Mouse (Mus musculus) heart, adult 2 months (tissue): ENCODE data around the gene Mad1l1. TPM values are rescaled to one million over a fixed set of nuclear protein-coding genes. Genes with fewer than 3 reads are reported as not detected.

Source experiments
- DNase-seq, 2 experiments: peaks; one replicate each; pipeline ENCODE4 v3.0.0; 2021
- H3K27ac ChIP-seq: fragments of 200-600 bp; 2 replicates; pipeline ENCODE4 v1.8.1; 2022
- H3K27me3 ChIP-seq: fragments of 200-500 bp; 2 replicates; pipeline ENCODE4 v1.6.1; 2012; ENCODE audit warnings: mild to moderate bottlenecking, low read length, inconsistent platforms, mixed read lengths; ENCODE audit not compliant: control insufficient read depth, insufficient read depth
- H3K36me3 ChIP-seq: fragments of 200-500 bp; 2 replicates; pipeline ENCODE4 v1.6.1; 2012; ENCODE audit warnings: low read length, inconsistent platforms; ENCODE audit not compliant: control insufficient read depth, insufficient read depth
- H3K4me1 ChIP-seq: fragments of 200-500 bp; 2 replicates; pipeline ENCODE4 v1.6.1; 2011; ENCODE audit warnings: low read length; ENCODE audit not compliant: control insufficient read depth, insufficient read depth
- H3K4me3 ChIP-seq: fragments of 200-600 bp; 2 replicates; pipeline ENCODE4 v1.8.1; 2022
- H3K79me2 ChIP-seq: fragments of 200-500 bp; replicated peaks from 2 replicates; pipeline ENCODE4 v1.6.1; 2012; ENCODE audit warnings: mild to moderate bottlenecking, inconsistent platforms, low read length, moderate library complexity, mixed read lengths; ENCODE audit not compliant: control insufficient read depth, insufficient read depth
- H3K9ac ChIP-seq: fragments of 200-500 bp; 2 replicates; pipeline ENCODE4 v1.6.1; 2012; ENCODE audit warnings: low read depth, mild to moderate bottlenecking, control low read depth, inconsistent platforms, low read length, mixed read lengths
- CTCF ChIP-seq: fragments of 200-600 bp; IDR thresholded peaks from 2 replicates; pipeline ENCODE4 v1.8.1; 2022; ENCODE audit warnings: antibody characterized with exemption, mild to moderate bottlenecking, moderate library complexity
- EP300 ChIP-seq: fragments of 200-500 bp; IDR thresholded peaks from 2 replicates; pipeline ENCODE4 v1.6.1; 2011; ENCODE audit warnings: low read depth, low read length, control low read depth; ENCODE audit not compliant: insufficient read depth
- POLR2A ChIP-seq: fragments of 200-500 bp; IDR thresholded peaks from 2 replicates; pipeline ENCODE4 v1.6.1; 2011; ENCODE audit warnings: mild to moderate bottlenecking, low read depth, low read length, control low read depth; ENCODE audit not compliant: insufficient read depth
- WGBS: fragments of 180-500 bp; shearing (Covaris S2); methylation state at CpG from one replicate; pipeline ENCODE4 v1.1.7; 2018; 5-methylcytosine and 5-hydroxymethylcytosine counted together
- intact Hi-C: fragments of 180-260 bp; cut with DNase I; formaldehyde crosslinking; loops from one replicate; pipeline ENCODE4 v1.15.1; 2025
- polyA plus RNA-seq: library from polyadenylated mRNA; depleted of rRNA; stranded (reverse); fragments of >200 nt; gene quantifications from 2 replicates; pipeline ENCODE4 v1.2.3, GENCODE M21; 2012
- total RNA-seq, 2 experiments: library from RNA; stranded (reverse); gene quantifications; 2 replicates each; pipeline ENCODE4 v1.2.3; 2021

Gene Mad1l1
- total and polyA plus RNA-seq, 3 experiments, result 9.4 to 12.2 (median 10.1) TPM

GRCm38 (mm10) chr5:140263754-140264749 lies 57.3 kb downstream of the Mad1l1 start:
- intact Hi-C loops, result no loop called here
- 59% methylated on average over 30 of the region's 30 CpGs for WGBS
- no peaks in the 10 kb centered on the region for H3K79me2 ChIP-seq
- no peaks in the 10 kb centered on the region for H3K36me3 ChIP-seq
- no peaks in the 10 kb centered on the region for H3K27me3 ChIP-seq
- peak overlapping the region; percentile 12; the same call in 1 of the 2 replicates for H3K27ac ChIP-seq
- TF ChIP-seq CTCF, result no peak
- TF ChIP-seq EP300, result 0 out of 2 replicates have a peak, but pooled peaks have one; percentile 43
- no peak for TF ChIP-seq POLR2A
- H3K4me1 ChIP-seq, result peaks cover 13% of the 10 kb centered on the region
- H3K4me3 ChIP-seq, result no peak overlapping the region
- no peak overlapping the region for H3K9ac ChIP-seq
- peak; percentile 31 to 45 for DNase-seq

- TF ChIP-seq POLR2A, result no peak
- TF ChIP-seq EP300, result no peak
- no peak for TF ChIP-seq CTCF
- WGBS, result 87% methylated on average over 3 of the region's 3 CpGs
- DNase-seq, result no peak
- Histone ChIP-seq H3K36me3 (no peaks in the 10 kb centered on the region), H3K9ac (no peak overlapping the region), H3K27ac (no peak overlapping the region), H3K4me3 (no peak overlapping the region), H3K79me2 (no peaks in the 10 kb centered on the region), H3K27me3 (no peaks in the 10 kb centered on the region), H3K4me1 (peaks cover 13% of the 10 kb centered on the region)
- intact Hi-C loops, result no loop called here
Observed at GRCm38 (mm10) chr5:140262401-140262800, 59.0 kb downstream of the Mad1l1 start.

DNA sequence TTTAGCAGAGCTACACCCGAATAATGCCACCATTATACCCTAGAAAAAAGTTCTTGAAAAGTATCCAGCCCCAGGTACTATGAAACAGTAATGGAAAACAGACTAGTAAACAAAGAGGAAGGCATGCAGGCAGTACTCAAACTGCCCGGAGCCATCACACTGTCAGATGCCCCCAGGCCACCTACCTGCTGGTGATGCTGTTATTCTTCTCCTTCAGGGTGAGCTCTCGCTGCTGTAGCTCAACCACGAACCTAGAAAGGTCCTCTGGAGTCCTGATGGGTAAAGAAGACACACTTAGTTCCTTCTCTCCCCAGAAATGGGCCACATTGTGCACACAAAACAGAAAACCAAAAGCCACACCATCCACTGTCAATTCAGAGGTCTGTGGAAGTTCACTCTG lies 60.0 kb downstream of the Mad1l1 start:
- Histone ChIP-seq H3K4me3 (no peak overlapping the region), H3K36me3 (no peaks in the 10 kb centered on the region), H3K27me3 (no peaks in the 10 kb centered on the region), H3K79me2 (no peaks in the 10 kb centered on the region), H3K9ac (no peak overlapping the region), H3K4me1 (peaks cover 13% of the 10 kb centered on the region), H3K27ac (no peak overlapping the region)
- TF ChIP-seq EP300, result no peak
- TF ChIP-seq CTCF, result no peak
- no peak for TF ChIP-seq POLR2A
- 93% methylated on average over 4 of the region's 4 CpGs for WGBS
- intact Hi-C loops, result no loop called here
- DNase-seq, result no peak

GRCm38 (mm10) chr5:140258633-140259032 lies 62.7 kb downstream of the Mad1l1 start:
- H3K4me1 ChIP-seq, result peaks cover 1% of the 10 kb centered on the region
- DNase-seq, result peak; percentile 32 to 47
- H3K79me2 ChIP-seq, result no peaks in the 10 kb centered on the region
- 85% methylated on average over 5 of the region's 5 CpGs for WGBS
- H3K27me3 ChIP-seq, result no peaks in the 10 kb centered on the region
- H3K9ac ChIP-seq, result no peak overlapping the region
- H3K27ac ChIP-seq, result peak overlapping the region; percentile 22; the same call in 1 of the 2 replicates
- TF ChIP-seq EP300, result no peak
- TF ChIP-seq POLR2A, result no peak
- H3K4me3 ChIP-seq, result no peak overlapping the region
- H3K36me3 ChIP-seq, result no peaks in the 10 kb centered on the region
- intact Hi-C loops, result no loop called here

DNA sequence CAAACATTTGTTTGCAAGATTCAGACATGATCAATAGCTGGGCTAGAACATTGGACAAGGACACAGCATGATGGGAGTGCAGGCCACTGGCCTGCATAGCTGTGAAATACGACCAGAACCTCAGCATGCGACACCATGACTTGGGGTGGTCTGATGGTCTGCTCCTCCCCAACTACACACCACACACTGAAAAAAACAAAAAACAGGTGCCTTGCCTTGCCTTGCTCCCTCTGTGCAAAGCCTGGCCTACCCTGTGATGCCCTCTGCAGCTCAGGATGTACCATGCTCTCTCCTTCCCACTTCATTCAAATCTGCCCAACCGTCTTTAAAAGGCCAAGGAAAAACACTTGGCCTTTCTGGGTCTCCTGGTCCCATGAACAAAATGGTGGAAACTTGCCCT lies 63.3 kb downstream of the Mad1l1 start:
- WGBS, result 91% methylated on average over 3 of the region's 3 CpGs
- Histone ChIP-seq H3K9ac (no peak overlapping the region), H3K27ac (peak overlapping the region; percentile 22; the same call in 1 of the 2 replicates), H3K36me3 (no peaks in the 10 kb centered on the region), H3K79me2 (no peaks in the 10 kb centered on the region), H3K27me3 (no peaks in the 10 kb centered on the region), H3K4me1 (no peaks in the 10 kb centered on the region; the same call in 1 of the 2 replicates), H3K4me3 (no peak overlapping the region)
- intact Hi-C loops, result no loop called here
- TF ChIP-seq POLR2A (no peak), EP300 (no peak), CTCF (no peak)
- DNase-seq, result no peak

- Histone ChIP-seq H3K36me3 (no peaks in the 10 kb centered on the region), H3K27ac (no peak overlapping the region), H3K4me1 (no peaks in the 10 kb centered on the region; the same call in 1 of the 2 replicates), H3K4me3 (no peak overlapping the region), H3K27me3 (no peaks in the 10 kb centered on the region), H3K9ac (no peak overlapping the region), H3K79me2 (no peaks in the 10 kb centered on the region)
- TF ChIP-seq POLR2A (no peak), CTCF (no peak), EP300 (no peak)
- intact Hi-C loops, result no loop called here
- WGBS, result 88% methylated on average over 5 of the region's 5 CpGs
- DNase-seq, result no peak
Observed at GRCm38 (mm10) chr5:140257439-140257838, 63.9 kb downstream of the Mad1l1 start.
